Mouse (Mus musculus): ENCODE results near the gene Isoc2a.

DNA sequence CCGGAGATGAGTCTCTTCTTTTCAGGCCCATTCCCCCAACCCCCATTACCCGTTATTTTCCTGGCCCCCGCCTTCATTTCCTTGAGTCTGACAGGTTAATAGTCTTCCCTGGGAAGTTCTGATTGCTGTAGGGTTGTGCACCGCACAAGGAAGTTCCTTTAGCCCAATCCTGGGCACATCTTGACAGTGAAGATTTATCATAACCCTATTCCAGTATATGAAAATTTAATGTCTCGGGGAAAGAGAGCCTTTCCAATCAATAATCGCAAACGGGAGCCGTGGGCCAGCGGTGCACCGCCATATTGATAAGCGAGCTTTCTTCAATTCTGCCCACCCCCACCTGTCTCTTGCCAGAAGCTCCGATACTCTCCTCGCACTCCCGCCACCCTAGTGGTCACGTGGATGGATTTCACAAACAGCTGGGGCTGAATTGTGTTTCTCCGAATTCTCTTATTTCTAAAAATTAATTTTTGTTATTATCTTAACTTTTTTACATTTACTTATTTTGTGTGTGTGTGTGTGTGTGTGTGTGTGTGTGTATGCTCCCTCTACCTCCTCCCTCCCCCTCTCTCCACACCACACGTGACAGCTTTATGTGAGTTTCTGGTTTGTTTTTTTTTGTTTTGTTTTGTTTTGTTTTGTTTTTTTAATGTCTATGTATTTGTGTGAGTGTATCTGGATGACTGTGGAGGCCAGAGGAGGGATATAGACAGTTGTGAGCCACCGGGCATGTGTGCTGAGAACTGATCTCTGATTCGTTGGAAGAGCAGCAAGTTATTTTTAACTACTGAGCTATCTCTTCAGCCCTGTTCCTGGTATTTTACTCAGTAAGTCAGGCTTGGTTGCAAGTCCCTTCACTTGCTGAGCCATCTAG lies 22.9 kb downstream of the Isoc2a start:
- TF ChIP-seq POLR2A (IDR thresholded peaks at IDR 0.05; ENCODE audit: insufficient read depth, low read depth, low read length) (no peak; the same call in 1 of the 2 replicates), CTCF (IDR thresholded peaks at IDR 0.05; ENCODE audit: insufficient read depth, low read depth, low read length) (no peak)

Measured in olfactory bulb, adult 2 months (tissue).